Mouse (Mus musculus) liver, embryonic 11.5 days (tissue): ENCODE measurements at regions not wholly inside any gene's neighbourhood (a gene's known extent, or its start where the extent isn't known, plus 50 kb on each side); places are given as distances from the start of the nearest gene placed in this dataset.

ENCODE experiments used
- ATAC-seq: fragments of 200-750 bp; cut with Nextera tagmentation; replicated peaks from 2 replicates; pipeline ENCODE4 v1.8.0; 2017; ENCODE audit warnings: moderate number of reproducible peaks, mild to moderate bottlenecking, moderate TSS enrichment, moderate library complexity; ENCODE audit not compliant: low FRiP score
- DNase-seq: peaks from one replicate; pipeline ENCODE4 v3.0.0-alpha.2; 2017; ENCODE audit warnings: low spot score
- H3K27ac ChIP-seq: fragments of 300-500 bp; sonication (generic); 2 replicates; pipeline ENCODE4 v1.5.1; 2014; ENCODE audit warnings: mild to moderate bottlenecking, low read depth, low read length, control low read depth
- H3K27me3 ChIP-seq: fragments of 300-500 bp; sonication (generic); replicated peaks from 2 replicates; pipeline ENCODE4 v1.6.1; 2014; ENCODE audit warnings: low read length, mixed read lengths; ENCODE audit not compliant: control insufficient read depth, insufficient read depth
- H3K36me3 ChIP-seq: fragments of 300-500 bp; sonication (generic); 2 replicates; pipeline ENCODE4 v1.6.1; 2014; ENCODE audit warnings: mild to moderate bottlenecking, low read length, moderate library complexity, mixed read lengths; ENCODE audit not compliant: control insufficient read depth, insufficient read depth
- H3K4me1 ChIP-seq: fragments of 300-500 bp; sonication (generic); replicated peaks from 2 replicates; pipeline ENCODE4 v1.6.1; 2014; ENCODE audit warnings: low read length, mixed read lengths; ENCODE audit not compliant: control insufficient read depth, insufficient read depth
- H3K4me2 ChIP-seq: fragments of 300-500 bp; sonication (generic); 2 replicates; pipeline ENCODE4 v1.6.1; 2014; ENCODE audit warnings: mild to moderate bottlenecking, control low read depth, moderate library complexity
- H3K4me3 ChIP-seq: fragments of 300-500 bp; sonication (generic); 2 replicates; pipeline ENCODE4 v1.5.1; 2014; ENCODE audit warnings: low read depth, low read length, control low read depth
- H3K9ac ChIP-seq: fragments of 300-500 bp; sonication (generic); 2 replicates; pipeline ENCODE4 v1.6.1; 2014; ENCODE audit warnings: low read depth, low read length, control low read depth
- H3K9me3 ChIP-seq: fragments of 300-500 bp; sonication (generic); 2 replicates; pipeline ENCODE4 v1.6.1; 2016; ENCODE audit warnings: low read length, inconsistent platforms, mixed read lengths; ENCODE audit not compliant: control insufficient read depth
- WGBS: fragments of 180-500 bp; shearing (Covaris S2); extraction: QIAGEN DNeasy Blood & Tissue Kit; methylation state at CpG from one replicate; pipeline ENCODE4 v1.1.7; 2014; 5-methylcytosine and 5-hydroxymethylcytosine counted together

DNA sequence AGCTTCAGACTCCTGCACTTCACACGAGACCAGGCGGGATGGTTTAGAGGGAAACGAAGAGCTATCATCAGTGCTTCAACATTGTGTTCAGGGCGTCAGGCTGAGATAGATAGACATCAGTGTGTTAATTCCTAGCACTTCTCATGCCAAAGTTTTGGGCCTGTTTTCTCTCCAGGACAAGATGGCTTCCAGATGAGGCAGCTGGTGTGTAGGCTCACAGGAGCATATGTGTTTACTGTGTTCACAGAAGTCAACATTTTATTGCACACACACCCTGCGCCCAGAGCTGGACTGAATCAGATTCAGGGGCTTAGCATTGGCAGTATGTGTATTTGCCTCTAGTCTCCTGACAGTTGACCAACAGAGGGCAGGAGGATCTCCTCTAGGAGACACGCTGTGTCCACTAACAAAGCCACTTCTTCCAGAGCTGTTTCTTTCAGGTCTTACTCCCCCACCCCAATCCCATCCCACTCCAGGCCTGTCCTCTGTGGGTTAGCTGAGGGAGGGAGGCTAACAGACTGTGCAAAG lies 123.4 kb downstream of the Lrrc30 start:
- 84% methylated on average over 6 of the region's 6 CpGs for WGBS
- no peak overlapping the region for H3K4me3 ChIP-seq
- DNase-seq (no peak), ATAC-seq (no peak)
- H3K4me2 ChIP-seq = no peak overlapping the region
- no peaks in the 10 kb centered on the region for H3K27me3 ChIP-seq
- no peak overlapping the region for H3K9ac ChIP-seq
- H3K36me3 ChIP-seq = no peaks in the 10 kb centered on the region
- H3K9me3 ChIP-seq = no peaks in the 10 kb centered on the region
- no peak overlapping the region for H3K27ac ChIP-seq
- H3K4me1 ChIP-seq = no peaks in the 10 kb centered on the region; the same call in none of the 2 replicates

DNA sequence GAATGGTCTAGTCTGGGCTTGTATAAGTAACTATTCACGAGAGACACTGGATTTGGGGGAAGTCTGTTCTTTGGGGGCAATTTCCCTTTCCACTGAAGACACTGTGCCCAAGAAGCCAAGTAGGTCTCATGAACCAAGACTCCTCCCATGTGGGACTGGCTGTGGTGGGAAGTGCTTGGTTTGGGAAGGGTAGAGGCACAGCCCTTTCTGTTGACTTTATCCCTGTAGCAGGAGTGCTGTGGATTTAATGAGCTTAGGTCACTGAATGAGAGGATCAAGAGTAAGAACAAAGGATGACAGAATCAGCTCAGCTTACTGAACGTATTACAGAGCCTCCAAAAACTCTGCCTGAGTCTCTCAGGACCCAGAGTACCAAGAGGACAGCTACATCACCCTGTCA lies 124.2 kb downstream of the Lrrc30 start:
- Histone ChIP-seq H3K36me3 (no peaks in the 10 kb centered on the region), H3K4me1 (no peaks in the 10 kb centered on the region; the same call in none of the 2 replicates), H3K27ac (no peak overlapping the region), H3K9ac (no peak overlapping the region), H3K4me3 (no peak overlapping the region), H3K27me3 (no peaks in the 10 kb centered on the region), H3K9me3 (no peaks in the 10 kb centered on the region), H3K4me2 (no peak overlapping the region)
- WGBS = 59% methylated on average over 2 of the region's 2 CpGs
- no peak for ATAC-seq
- DNase-seq = no peak

DNA sequence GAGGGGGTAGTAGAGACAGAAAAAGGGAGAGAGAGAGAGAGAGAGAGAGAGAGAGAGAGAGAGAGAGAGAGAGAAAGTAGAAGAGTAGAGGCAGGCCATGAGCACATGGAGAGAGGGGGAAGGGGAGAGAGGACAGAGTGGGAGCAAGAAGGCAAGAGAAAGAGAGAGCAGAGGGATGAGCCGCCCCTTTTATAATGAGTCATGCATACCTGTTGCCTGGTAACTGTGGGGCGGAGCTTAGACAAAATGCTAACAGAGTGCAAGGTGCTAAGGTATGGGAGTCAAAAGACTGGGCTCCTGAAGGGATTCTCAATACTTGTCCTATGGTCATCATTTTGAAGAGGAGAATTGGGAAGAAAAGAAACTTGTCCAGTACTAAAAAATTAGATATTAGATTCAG lies 126.1 kb downstream of the Lrrc30 start:
- ATAC-seq (no peak), DNase-seq (no peak)
- Histone ChIP-seq H3K27me3 (no peaks in the 10 kb centered on the region), H3K4me1 (no peaks in the 10 kb centered on the region; the same call in 1 of the 2 replicates), H3K36me3 (no peaks in the 10 kb centered on the region), H3K4me2 (no peak overlapping the region), H3K9me3 (no peaks in the 10 kb centered on the region), H3K27ac (no peak overlapping the region), H3K4me3 (no peak overlapping the region), H3K9ac (no peak overlapping the region)
- 66% methylated on average over 2 of the region's 2 CpGs for WGBS

DNA sequence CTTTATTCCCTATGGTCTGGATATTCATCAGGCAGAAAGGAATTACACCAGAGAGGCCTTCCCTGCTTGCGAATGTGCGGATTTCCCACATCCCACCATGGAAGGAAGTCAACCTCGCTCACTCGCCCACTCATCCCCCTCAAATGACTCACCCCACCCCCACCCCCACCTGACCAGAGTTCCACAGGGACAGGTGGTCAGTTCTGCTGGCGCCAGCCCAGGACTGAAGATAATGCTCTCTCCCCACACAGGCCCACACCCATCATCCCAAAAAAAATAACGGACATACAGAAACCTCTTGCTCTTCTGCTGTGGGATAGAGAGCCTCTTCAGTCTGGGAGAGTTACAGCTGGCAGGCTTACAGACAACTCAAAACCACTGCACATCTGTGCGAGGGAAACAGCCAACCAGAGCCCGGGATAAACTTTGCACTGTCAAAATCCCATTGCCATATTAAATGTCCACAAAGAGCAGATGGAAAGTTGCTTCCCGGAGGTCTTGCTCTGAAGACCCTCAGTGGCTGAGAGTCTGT lies 128.0 kb downstream of the Lrrc30 start:
- Histone ChIP-seq H3K9ac (no peak overlapping the region), H3K27ac (no peak overlapping the region), H3K4me2 (no peak overlapping the region), H3K27me3 (no peaks in the 10 kb centered on the region), H3K4me3 (no peak overlapping the region), H3K9me3 (no peaks in the 10 kb centered on the region), H3K36me3 (no peaks in the 10 kb centered on the region), H3K4me1 (no peaks in the 10 kb centered on the region)
- ATAC-seq (no peak), DNase-seq (no peak)
- WGBS = 70% methylated on average over 9 of the region's 9 CpGs

DNA sequence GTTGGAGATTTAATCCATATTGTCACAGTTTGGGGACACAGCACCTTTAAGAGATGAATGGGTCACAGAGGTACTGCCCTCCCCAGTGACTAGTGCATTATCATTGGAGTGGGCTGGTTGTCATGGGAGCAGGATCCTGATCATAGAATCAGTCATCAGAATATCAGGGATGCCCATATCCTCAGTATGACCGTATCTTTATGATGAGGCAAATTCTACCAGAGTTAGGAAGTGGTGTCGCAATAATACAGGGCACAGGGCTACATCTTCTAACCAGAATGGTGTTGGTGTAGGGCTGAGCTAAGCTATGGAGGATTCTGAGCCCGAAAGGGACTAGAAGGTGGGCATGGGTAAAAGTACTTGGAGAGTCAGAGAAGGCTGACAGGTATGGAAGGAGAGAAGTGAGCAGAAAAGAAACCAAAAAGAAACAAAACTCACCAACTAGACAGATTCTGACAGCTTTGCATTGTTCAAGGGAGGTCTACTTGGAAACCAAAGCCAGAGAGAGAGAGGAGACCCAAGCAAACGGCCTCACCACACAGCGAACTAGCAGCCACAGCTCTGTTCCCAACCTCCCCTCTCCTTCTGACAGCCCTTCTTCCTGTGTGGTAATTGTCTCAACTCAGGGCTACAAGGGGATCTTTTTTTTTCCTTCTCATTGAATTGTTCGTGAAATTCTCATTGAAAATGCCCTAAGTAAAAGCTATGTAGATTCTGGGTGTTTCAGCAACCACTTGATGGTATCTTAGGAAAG lies 129.2 kb downstream of the Lrrc30 start:
- H3K9me3 ChIP-seq = no peaks in the 10 kb centered on the region
- H3K4me1 ChIP-seq = no peaks in the 10 kb centered on the region
- DNase-seq (no peak), ATAC-seq (no peak)
- no peaks in the 10 kb centered on the region for H3K27me3 ChIP-seq
- H3K36me3 ChIP-seq = no peaks in the 10 kb centered on the region
- H3K4me2 ChIP-seq = no peak overlapping the region
- H3K9ac ChIP-seq = no peak overlapping the region
- no peak overlapping the region for H3K27ac ChIP-seq
- H3K4me3 ChIP-seq = no peak overlapping the region
- 68% methylated on average over 6 of the region's 6 CpGs for WGBS

DNA sequence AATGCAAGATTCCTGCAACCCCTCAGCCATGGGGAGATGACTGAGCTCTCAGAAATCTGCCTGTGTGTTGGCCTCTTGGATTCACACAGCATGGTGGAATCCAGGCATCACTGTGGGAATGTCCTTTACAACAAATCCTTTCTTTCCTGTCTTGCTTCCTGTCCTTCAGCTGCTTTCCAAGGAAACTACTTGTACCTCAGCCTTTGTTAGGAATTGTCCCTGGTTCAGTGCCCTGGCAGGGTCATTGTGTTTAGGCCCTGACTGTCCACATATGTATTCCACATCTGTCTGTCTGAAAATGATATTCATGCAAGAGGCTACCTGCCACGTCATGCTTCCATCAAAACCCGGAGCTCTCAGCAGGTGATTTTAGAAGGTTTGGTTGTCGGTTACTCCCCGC lies 129.9 kb downstream of the Lrrc30 start:
- 79% methylated on average over 4 of the region's 4 CpGs for WGBS
- Histone ChIP-seq H3K27ac (no peak overlapping the region), H3K4me1 (no peaks in the 10 kb centered on the region), H3K27me3 (no peaks in the 10 kb centered on the region), H3K9me3 (no peaks in the 10 kb centered on the region), H3K4me3 (no peak overlapping the region), H3K4me2 (no peak overlapping the region), H3K36me3 (no peaks in the 10 kb centered on the region), H3K9ac (no peak overlapping the region)
- DNase-seq = no peak
- no peak for ATAC-seq

DNA sequence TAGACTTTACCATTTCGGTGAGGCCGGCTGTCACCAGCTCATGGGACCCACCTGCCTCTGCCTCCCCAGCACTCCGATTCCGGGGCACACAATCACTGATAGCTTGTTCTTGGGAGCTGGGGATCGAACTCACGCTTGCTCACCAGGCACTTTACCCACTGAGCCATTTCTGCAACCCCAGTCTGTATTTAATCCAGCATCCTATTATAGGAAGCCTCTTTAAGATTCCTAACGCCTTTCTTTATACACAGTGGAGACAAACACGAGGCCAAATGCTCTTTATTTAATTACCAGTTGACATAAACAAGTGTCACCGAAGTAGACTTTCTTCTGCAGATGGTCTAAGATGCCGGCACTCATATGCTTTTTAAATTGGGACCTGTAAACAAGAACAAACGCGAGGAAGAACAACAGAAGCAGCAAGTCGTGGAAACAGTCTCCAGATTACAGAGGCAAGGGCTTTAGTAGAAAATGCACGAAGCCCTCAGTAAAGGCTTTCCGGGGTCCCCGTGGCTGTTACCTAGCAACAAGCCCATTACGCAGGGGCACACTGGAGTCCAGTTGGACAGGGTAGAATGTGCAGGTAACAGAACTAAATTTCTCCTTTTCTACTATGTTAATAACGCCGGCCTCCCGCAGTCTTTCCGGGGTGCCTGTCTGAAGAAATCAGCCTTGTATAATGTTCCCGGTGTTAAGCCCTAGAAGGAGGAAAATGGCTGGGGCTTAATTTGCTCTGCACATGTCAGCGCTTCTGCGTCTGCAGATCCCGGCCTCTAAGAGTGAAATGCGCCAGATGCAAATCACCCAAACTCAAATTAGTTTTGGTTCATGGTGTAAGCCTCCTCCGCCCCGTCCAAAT lies 132.5 kb downstream of the Lrrc30 start:
- Histone ChIP-seq H3K36me3 (no peaks in the 10 kb centered on the region), H3K9ac (no peak overlapping the region), H3K4me1 (no peaks in the 10 kb centered on the region), H3K27me3 (no peaks in the 10 kb centered on the region), H3K9me3 (no peaks in the 10 kb centered on the region), H3K4me3 (no peak overlapping the region), H3K4me2 (no peak overlapping the region), H3K27ac (no peak overlapping the region)
- no peak for DNase-seq
- no peak for ATAC-seq
- whole genome bisulfite sequencing = 81% methylated on average over 28 of the region's 28 CpGs

DNA sequence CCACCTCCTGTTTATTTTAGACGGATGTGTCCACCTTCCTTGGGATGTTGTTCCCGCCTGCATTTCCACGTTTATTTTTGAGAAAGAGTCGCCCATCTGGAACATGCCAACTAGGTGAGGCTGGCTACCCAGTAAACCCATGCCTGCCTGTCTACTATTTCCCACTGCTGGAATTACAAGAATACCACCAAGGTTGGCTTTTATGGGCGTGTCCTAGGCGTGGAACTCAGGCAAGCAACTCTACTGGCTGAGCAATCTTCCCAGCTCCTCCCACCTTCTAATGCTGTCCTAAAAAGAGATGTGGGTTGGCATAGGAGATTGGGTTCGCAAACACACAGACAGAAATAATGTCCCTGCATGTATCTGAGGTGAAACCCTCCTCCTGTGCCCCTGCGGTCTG lies 135.1 kb downstream of the Lrrc30 start:
- WGBS = 86% methylated on average over 8 of the region's 8 CpGs
- Histone ChIP-seq H3K27me3 (no peaks in the 10 kb centered on the region), H3K36me3 (no peaks in the 10 kb centered on the region), H3K27ac (no peak overlapping the region), H3K4me3 (no peak overlapping the region), H3K4me1 (no peaks in the 10 kb centered on the region), H3K4me2 (no peak overlapping the region), H3K9ac (no peak overlapping the region), H3K9me3 (no peaks in the 10 kb centered on the region)
- ATAC-seq = no peak
- no peak for DNase-seq
